Mouse (Mus musculus): ENCODE measurements around the gene Wasf2. TPM values are rescaled to one million over a fixed set of nuclear protein-coding genes. Genes with fewer than 3 reads are reported as not detected.
A peak's percentile ranks its signal among the peaks of the same experiment; 100 is the strongest.

The Wasf2 gene
- polyA plus RNA-seq, 1 experiment: 163 TPM

DNA sequence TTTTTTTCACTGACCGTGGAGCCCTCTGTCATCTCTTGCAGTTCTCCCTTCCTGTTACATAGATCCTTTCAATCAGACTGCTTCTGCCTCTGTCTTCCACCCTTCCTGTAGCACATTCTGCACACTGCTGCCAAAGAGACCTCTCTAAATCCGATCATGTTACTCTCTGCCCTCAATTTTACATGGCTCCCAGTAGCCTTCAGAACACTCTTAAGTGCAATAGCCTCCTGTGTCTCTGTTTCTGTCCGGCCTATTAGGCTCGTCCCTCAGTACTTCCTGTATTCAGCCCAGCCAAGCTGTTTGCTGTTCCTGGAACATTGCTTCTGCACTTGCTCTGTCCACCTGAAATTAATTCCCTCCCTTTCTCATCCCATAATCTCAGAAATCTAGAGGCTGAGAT lies 26.1 kb downstream of the Wasf2 start:
- no peak overlapping the region for H3K27ac ChIP-seq (ENCODE audit: control insufficient read depth, insufficient read depth, low read length)
- peaks cover 18% of the 10 kb centered on the region for H3K4me1 ChIP-seq (replicated peaks; ENCODE audit: control insufficient read depth, insufficient read depth, low read length)
- no peak overlapping the region for H3K4me3 ChIP-seq (ENCODE audit: control insufficient read depth, insufficient read depth, low read length)
- DNase-seq: no peak
- peaks cover 9% of the 10 kb centered on the region; the same call in 1 of the 2 replicates for H3K36me3 ChIP-seq (ENCODE audit: control insufficient read depth, insufficient read depth, low read length)
- TF ChIP-seq CTCF (IDR thresholded peaks at IDR 0.05; ENCODE audit: borderline replicate concordance, control insufficient read depth, extremely low read depth, insufficient read depth, low read length, poor library complexity) (no peak), POLR2A (IDR thresholded peaks at IDR 0.05; ENCODE audit: control insufficient read depth, extremely low read depth, insufficient read depth, low read length, poor library complexity) (no peak)
- WGBS: 88% methylated on average over 4 of the region's 4 CpGs
- H3K27me3 ChIP-seq (ENCODE audit: control insufficient read depth, insufficient read depth, low read length): no peaks in the 10 kb centered on the region

DNA sequence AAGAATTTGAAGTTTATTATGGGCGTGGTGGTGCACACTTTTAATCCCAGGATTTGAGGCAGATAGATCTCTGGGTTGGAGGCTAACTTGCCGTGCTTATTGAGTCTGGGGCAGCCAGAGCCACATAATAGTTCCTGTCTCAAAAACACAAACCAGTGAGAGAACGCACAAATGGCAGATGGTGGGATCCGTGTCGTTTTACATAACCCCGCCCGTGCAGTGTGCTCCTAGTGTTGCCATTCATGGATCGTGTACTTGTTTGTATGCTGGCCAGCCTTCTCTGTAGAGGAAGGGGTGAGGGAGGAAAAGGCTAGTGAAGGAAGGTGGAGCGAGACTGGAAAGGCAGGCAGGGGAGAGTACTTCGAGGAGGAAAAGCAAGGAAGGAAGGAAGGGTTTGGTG lies 26.5 kb downstream of the Wasf2 start:
- TF ChIP-seq CTCF (IDR thresholded peaks at IDR 0.05; ENCODE audit: borderline replicate concordance, control insufficient read depth, extremely low read depth, insufficient read depth, low read length, poor library complexity): no peak
- no peak for TF ChIP-seq POLR2A (IDR thresholded peaks at IDR 0.05; ENCODE audit: control insufficient read depth, extremely low read depth, insufficient read depth, low read length, poor library complexity)
- no peak overlapping the region for H3K27ac ChIP-seq (ENCODE audit: control insufficient read depth, insufficient read depth, low read length)
- H3K4me1 ChIP-seq (replicated peaks; ENCODE audit: control insufficient read depth, insufficient read depth, low read length): peaks cover 19% of the 10 kb centered on the region
- H3K36me3 ChIP-seq (ENCODE audit: control insufficient read depth, insufficient read depth, low read length): peaks cover 9% of the 10 kb centered on the region; the same call in 1 of the 2 replicates
- 91% methylated on average over 10 of the region's 10 CpGs for WGBS
- no peak overlapping the region for H3K4me3 ChIP-seq (ENCODE audit: control insufficient read depth, insufficient read depth, low read length)
- no peak for DNase-seq
- no peaks in the 10 kb centered on the region for H3K27me3 ChIP-seq (ENCODE audit: control insufficient read depth, insufficient read depth, low read length)

- Histone ChIP-seq H3K27ac (ENCODE audit: control insufficient read depth, insufficient read depth, low read length) (peak overlapping the region; percentile 72), H3K36me3 (ENCODE audit: control insufficient read depth, insufficient read depth, low read length) (peaks cover 10% of the 10 kb centered on the region; the same call in 1 of the 2 replicates), H3K27me3 (ENCODE audit: control insufficient read depth, insufficient read depth, low read length) (no peaks in the 10 kb centered on the region), H3K4me3 (ENCODE audit: control insufficient read depth, insufficient read depth, low read length) (no peak overlapping the region), H3K4me1 (replicated peaks; ENCODE audit: control insufficient read depth, insufficient read depth, low read length) (peaks cover 19% of the 10 kb centered on the region)
- no peak for DNase-seq
- WGBS: 14% methylated on average over 6 of the region's 6 CpGs
- TF ChIP-seq CTCF (IDR thresholded peaks at IDR 0.05; ENCODE audit: borderline replicate concordance, control insufficient read depth, extremely low read depth, insufficient read depth, low read length, poor library complexity): no peak
- TF ChIP-seq POLR2A (IDR thresholded peaks at IDR 0.05; ENCODE audit: control insufficient read depth, extremely low read depth, insufficient read depth, low read length, poor library complexity): no peak
Measured at GRCm38 (mm10) chr4:133159127-133159526, 28.8 kb downstream of the Wasf2 start.

DNA sequence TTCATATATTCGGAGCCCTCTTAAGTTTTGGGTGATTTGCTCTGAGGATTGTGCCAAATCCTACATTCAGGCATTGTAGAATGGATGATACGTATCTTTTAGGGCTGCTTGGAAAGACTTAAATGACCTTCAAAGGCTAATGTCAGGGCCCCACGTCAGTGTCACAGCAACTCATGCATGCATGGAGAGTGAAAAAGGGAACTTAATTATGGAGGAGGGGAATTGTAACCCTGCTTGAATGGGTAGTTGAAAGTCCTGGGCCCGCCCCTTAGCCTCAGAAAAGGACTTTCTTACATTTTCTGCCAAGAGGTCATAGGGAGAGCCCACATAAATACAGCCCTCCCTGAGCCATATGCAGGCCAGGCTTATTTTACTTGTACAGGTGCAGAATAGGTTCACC lies 29.3 kb downstream of the Wasf2 start:
- no peak for TF ChIP-seq CTCF (IDR thresholded peaks at IDR 0.05; ENCODE audit: borderline replicate concordance, control insufficient read depth, extremely low read depth, insufficient read depth, low read length, poor library complexity)
- no peak for TF ChIP-seq POLR2A (IDR thresholded peaks at IDR 0.05; ENCODE audit: control insufficient read depth, extremely low read depth, insufficient read depth, low read length, poor library complexity)
- no peaks in the 10 kb centered on the region for H3K27me3 ChIP-seq (ENCODE audit: control insufficient read depth, insufficient read depth, low read length)
- WGBS: 74% methylated on average over 4 of the region's 4 CpGs
- H3K4me3 ChIP-seq (ENCODE audit: control insufficient read depth, insufficient read depth, low read length): no peak overlapping the region
- no peak overlapping the region for H3K27ac ChIP-seq (ENCODE audit: control insufficient read depth, insufficient read depth, low read length)
- DNase-seq: no peak
- H3K4me1 ChIP-seq (replicated peaks; ENCODE audit: control insufficient read depth, insufficient read depth, low read length): peaks cover 19% of the 10 kb centered on the region
- H3K36me3 ChIP-seq (ENCODE audit: control insufficient read depth, insufficient read depth, low read length): peaks cover 16% of the 10 kb centered on the region; the same call in 1 of the 2 replicates

GRCm38 (mm10) chr4:133160211-133160610 lies 29.9 kb downstream of the Wasf2 start:
- 97% methylated on average over 8 of the region's 8 CpGs for WGBS
- Histone ChIP-seq H3K27me3 (ENCODE audit: control insufficient read depth, insufficient read depth, low read length) (no peaks in the 10 kb centered on the region), H3K4me3 (ENCODE audit: control insufficient read depth, insufficient read depth, low read length) (no peak overlapping the region), H3K36me3 (ENCODE audit: control insufficient read depth, insufficient read depth, low read length) (peaks cover 16% of the 10 kb centered on the region; the same call in 1 of the 2 replicates), H3K27ac (ENCODE audit: control insufficient read depth, insufficient read depth, low read length) (no peak overlapping the region), H3K4me1 (replicated peaks; ENCODE audit: control insufficient read depth, insufficient read depth, low read length) (peaks cover 19% of the 10 kb centered on the region)
- TF ChIP-seq CTCF (IDR thresholded peaks at IDR 0.05; ENCODE audit: borderline replicate concordance, control insufficient read depth, extremely low read depth, insufficient read depth, low read length, poor library complexity) (no peak), POLR2A (IDR thresholded peaks at IDR 0.05; ENCODE audit: control insufficient read depth, extremely low read depth, insufficient read depth, low read length, poor library complexity) (no peak)
- DNase-seq: no peak

GRCm38 (mm10) chr4:133160821-133161220 lies 30.5 kb downstream of the Wasf2 start:
- 87% methylated on average over 4 of the region's 4 CpGs for WGBS
- Histone ChIP-seq H3K4me1 (replicated peaks; ENCODE audit: control insufficient read depth, insufficient read depth, low read length) (peaks cover 19% of the 10 kb centered on the region), H3K36me3 (ENCODE audit: control insufficient read depth, insufficient read depth, low read length) (peaks cover 15% of the 10 kb centered on the region; the same call in 1 of the 2 replicates), H3K27me3 (ENCODE audit: control insufficient read depth, insufficient read depth, low read length) (no peaks in the 10 kb centered on the region), H3K4me3 (ENCODE audit: control insufficient read depth, insufficient read depth, low read length) (no peak overlapping the region), H3K27ac (ENCODE audit: control insufficient read depth, insufficient read depth, low read length) (no peak overlapping the region)
- no peak for TF ChIP-seq POLR2A (IDR thresholded peaks at IDR 0.05; ENCODE audit: control insufficient read depth, extremely low read depth, insufficient read depth, low read length, poor library complexity)
- TF ChIP-seq CTCF (IDR thresholded peaks at IDR 0.05; ENCODE audit: borderline replicate concordance, control insufficient read depth, extremely low read depth, insufficient read depth, low read length, poor library complexity): no peak
- DNase-seq: no peak

DNA sequence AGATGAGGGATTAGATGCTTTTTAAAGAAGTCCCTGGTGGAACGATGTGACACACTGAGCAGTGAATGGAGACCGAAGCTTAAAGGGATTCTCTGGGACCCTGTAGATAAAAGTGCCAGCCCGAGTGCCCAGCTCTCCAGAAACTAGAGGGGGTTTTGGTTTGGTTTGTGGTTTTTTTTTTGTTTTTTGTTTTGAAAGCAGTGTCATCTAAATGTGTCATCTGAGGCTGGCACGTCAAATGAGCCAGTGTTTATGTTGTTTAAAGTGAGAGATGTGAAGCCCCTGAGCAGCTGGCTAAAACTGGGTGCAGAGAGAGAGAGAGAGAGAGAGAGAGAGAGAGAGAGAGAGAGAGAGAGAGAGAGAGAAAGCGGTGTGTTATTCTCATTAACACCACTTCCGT lies 31.9 kb downstream of the Wasf2 start:
- no peaks in the 10 kb centered on the region for H3K27me3 ChIP-seq (ENCODE audit: control insufficient read depth, insufficient read depth, low read length)
- H3K4me3 ChIP-seq (ENCODE audit: control insufficient read depth, insufficient read depth, low read length): no peak overlapping the region
- peak overlapping the region; percentile 58 for H3K27ac ChIP-seq (ENCODE audit: control insufficient read depth, insufficient read depth, low read length)
- TF ChIP-seq CTCF (IDR thresholded peaks at IDR 0.05; ENCODE audit: borderline replicate concordance, control insufficient read depth, extremely low read depth, insufficient read depth, low read length, poor library complexity): no peak
- TF ChIP-seq POLR2A (IDR thresholded peaks at IDR 0.05; ENCODE audit: control insufficient read depth, extremely low read depth, insufficient read depth, low read length, poor library complexity): no peak
- no peak for DNase-seq
- 15% methylated on average over 6 of the region's 6 CpGs for whole genome bisulfite sequencing
- peaks cover 12% of the 10 kb centered on the region; the same call in 1 of the 2 replicates for H3K36me3 ChIP-seq (ENCODE audit: control insufficient read depth, insufficient read depth, low read length)
- H3K4me1 ChIP-seq (replicated peaks; ENCODE audit: control insufficient read depth, insufficient read depth, low read length): peaks cover 18% of the 10 kb centered on the region

All from thymus, adult 2 months (tissue).